Mouse (Mus musculus) thymus, postnatal 25 days (tissue): ENCODE data around the gene Zfyve9.
A peak's percentile ranks its signal among the peaks of the same experiment; 100 is the strongest.

Source experiments
- DNase-seq: peaks from one replicate; pipeline ENCODE4 v3.0.0; 2022

Gene Zfyve9

GRCm38 (mm10) chr4:108780057-108780863, at the start of gene Zfyve9:
Gene Zfyve9, minus strand, starts transcription at chr4:108780798.
- peak; percentile 78 for DNase-seq

- no peak for DNase-seq
These were observed 46.0 kb upstream of the Zfyve9 start for GRCm38 (mm10) chr4:108826643-108827042.

DNA sequence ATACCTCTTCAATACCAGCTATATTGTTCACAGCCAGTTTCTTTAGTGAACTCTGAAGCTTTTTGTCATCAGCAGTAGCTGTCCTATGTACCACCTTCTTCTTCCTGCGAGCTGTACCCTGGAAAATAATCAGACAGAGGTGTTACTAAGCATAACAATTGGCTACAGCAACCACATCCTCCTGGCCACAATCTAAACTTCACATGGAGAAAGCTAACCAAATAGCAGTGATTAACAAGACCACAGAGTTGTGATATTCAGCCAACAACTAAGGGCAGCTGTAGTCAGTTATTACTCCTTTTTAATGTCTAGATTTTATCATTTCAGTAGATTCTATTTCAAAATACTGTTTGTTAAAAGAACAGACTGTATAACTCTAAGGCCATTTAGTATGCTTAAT, 45.5 kb upstream of the Zfyve9 start:
- DNase-seq, result no peak

DNA sequence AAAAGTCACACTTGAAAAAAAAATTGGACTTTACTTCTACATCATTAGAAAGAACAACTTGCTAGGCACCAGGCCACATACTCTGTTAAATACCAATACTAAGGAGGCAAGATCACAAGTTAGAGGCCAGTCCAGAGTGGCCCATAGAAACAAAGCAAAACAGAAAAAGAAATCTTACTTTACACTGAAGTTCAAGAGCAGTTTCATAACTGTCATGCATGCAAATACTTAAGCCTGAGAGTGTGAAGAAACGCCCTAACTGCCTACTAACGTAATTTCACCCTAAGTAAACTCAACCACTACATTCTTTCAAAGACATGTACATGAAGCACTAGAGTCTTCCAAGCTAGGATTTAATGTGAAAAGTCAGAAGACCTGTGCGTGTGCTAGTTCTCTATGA, 45.1 kb upstream of the Zfyve9 start:
- no peak for DNase-seq

GRCm38 (mm10) chr4:108811550-108811949, 31.0 kb upstream of the Zfyve9 start:
- no peak for DNase-seq

DNA sequence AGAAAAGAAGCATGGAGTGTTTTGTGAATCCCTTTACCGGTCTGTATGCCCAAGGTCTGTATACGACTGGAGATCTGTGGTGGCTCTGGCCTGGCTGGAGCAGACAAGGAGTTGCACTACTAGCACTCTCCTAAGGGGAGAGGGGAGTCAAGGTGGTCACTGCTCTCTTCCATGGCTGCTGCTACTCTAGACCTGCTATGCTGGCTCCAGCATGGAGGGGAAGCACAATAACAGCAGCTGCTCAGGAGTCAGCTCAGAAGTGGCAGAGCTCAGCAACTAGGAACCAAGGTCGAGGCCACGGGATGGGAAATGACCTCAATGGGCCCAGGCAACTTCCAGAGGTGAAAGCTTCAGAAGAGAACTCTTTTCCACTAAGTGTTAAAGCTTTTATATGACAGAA, 30.5 kb upstream of the Zfyve9 start:
- DNase-seq, result no peak

GRCm38 (mm10) chr4:108803535-108803934, 22.9 kb upstream of the Zfyve9 start:
- no peak for DNase-seq

DNA sequence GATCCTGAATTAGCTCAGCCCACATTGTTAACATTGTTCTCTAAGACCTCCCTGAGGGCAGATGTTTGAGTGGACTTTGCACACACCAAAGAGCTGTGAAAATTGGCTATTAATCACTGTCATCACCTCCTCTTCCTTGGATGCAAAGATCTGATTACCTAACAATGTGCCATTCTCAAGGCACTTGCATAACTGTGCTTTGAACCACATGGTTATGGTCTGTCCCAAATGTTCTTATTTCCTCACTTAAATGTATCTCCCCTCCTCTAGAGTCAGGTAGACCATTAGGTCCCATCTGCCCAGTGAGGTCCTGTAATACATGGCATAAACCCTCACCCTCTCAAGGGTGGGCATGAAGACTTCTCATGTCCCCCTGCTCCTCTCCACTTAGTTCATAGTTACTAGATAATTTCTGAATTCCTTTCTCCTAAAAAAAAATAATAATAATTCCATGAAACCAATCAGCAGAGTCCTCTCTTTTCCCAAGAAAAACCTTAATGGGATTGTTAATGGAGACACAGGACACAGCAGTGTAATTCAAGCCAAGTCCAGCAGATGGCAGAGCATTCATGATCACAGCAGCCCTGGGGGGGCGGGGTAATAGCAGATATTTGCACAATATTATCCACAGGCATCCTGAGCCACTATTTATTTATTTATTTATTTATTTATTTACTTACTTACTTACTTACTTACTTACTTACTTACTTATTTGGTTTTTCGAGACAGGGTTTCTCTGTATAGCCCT, 17.7 kb upstream of the Zfyve9 start:
- DNase-seq, result peak; percentile 38

GRCm38 (mm10) chr4:108796701-108797100, 16.1 kb upstream of the Zfyve9 start:
- no peak for DNase-seq

DNA sequence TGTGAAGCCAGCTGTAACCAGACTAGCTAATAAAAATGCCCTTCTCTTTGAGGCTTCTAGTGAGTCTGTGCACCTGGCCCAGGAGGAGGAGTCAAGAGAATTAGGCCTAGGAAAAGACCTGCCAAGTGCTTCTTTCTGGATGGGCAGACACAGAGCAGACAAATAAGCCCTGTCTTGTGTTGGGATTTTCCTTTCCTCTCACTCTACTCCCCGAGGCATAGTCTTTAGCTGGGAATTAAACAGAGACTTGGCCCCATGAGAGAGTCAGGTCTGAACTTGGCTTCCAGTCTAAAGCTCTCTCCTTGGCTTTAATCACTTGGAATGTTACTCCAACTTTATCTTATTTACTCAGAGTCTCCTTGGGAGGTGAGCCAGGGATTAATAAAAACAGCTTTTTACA, 13.3 kb upstream of the Zfyve9 start:
- DNase-seq, result no peak

- no peak for DNase-seq
These were observed 9.9 kb upstream of the Zfyve9 start for GRCm38 (mm10) chr4:108790507-108790906.

GRCm38 (mm10) chr4:108789258-108789936, 8.8 kb upstream of the Zfyve9 start:
- DNase-seq, result no peak

GRCm38 (mm10) chr4:108782421-108783085, 2.0 kb upstream of the Zfyve9 start:
- no peak for DNase-seq

DNA sequence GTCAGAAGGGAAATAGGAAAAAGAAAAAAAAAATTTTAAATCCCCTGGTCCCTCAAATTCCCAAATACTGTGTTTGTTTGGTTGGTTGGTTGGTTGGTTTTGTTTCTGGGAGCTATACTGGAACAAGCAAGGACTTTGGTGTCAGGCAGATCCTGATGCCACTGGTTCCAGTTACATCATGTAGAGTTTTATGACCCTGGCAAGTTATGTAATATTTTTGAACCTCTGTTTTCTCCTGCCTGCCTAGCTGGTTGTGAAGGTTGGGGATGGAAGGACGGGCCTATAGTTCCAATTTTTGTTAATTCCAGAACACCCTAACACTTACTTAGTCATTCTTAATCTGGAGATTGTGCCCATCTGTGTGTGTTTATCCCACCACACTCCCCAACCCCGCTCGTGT, 998 bp upstream of the Zfyve9 start:
- DNase-seq, result no peak

DNA sequence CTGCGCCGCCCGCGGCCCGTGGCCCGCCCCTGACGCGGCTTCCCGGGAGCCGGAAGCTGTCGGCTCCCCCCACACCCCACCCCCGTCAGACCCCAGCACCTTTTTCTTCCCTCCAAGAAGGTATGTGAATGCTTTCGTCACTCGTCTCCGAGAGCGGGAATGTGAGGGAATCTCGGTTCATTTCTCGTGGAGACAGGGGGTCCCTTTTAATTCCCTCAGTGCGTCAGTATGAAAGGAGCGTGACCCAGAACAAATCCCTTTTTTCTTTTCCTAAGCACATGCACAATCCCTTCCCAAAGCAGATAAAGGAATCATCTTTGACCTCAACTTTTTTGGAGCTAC, 237 bp upstream of the Zfyve9 start:
- no peak for DNase-seq

- DNase-seq, result no peak
These were observed 888 bp downstream of the Zfyve9 start for GRCm38 (mm10) chr4:108779763-108780056.

- DNase-seq, result no peak
These were observed 12.1 kb downstream of the Zfyve9 start for GRCm38 (mm10) chr4:108768527-108768926.

- no peak for DNase-seq
These were observed 21.0 kb downstream of the Zfyve9 start for GRCm38 (mm10) chr4:108759583-108759982.

DNA sequence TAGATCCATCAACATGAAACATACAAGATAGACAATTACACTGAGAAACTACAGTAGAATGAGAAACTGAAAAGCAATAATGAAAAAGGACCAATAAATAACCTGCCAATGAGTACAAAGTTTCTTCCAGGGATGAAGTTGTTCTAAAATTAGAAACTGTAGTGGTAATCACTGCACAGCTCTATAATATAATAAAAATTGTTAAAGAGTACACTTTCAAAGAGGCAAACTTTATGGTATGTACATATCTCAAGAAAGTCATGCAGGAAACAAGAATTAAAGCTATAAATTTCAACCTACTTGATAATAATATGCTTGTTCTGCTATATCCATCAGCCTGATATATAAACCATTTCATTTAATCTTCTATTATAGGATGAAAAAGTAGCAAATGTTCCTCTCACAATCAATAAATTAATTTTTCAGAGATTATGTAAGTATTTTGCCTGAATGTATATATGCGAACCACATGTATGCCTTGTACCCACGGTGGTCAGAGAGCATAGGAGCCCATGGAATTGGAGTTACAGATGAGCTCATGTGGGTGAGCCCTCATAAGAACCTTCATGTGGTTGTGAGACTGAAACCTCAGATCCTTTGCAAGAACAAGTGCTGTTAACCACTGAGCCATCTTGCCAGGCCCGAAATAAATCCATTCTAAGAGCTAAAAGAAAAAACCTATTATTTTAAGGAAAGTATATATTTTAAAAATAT, 34.3 kb downstream of the Zfyve9 start:
- DNase-seq, result no peak

DNA sequence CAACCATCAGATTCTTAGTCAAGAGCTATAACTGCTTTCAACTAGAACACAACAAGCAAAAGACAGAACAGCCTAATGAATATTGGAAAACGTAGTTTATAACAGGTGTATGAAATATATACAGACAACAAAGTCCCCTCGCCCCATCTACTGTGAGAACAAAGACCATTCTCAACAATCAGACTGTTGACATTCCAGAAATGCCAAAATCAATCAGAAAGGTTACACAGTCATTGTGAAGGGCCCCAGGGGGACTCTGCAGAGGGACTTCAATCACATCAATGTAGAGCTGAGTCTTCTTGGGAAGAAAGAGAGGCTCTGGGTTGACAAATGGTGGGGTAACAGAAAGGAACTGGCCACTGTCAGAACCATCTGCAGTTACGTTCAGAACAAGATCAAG, 49.0 kb downstream of the Zfyve9 start:
- no peak for DNase-seq

GRCm38 (mm10) chr4:108730450-108730849, 50.1 kb downstream of the Zfyve9 start:
- no peak for DNase-seq

- DNase-seq, result no peak
These were observed 56.5 kb downstream of the Zfyve9 start for GRCm38 (mm10) chr4:108724102-108724501.

DNA sequence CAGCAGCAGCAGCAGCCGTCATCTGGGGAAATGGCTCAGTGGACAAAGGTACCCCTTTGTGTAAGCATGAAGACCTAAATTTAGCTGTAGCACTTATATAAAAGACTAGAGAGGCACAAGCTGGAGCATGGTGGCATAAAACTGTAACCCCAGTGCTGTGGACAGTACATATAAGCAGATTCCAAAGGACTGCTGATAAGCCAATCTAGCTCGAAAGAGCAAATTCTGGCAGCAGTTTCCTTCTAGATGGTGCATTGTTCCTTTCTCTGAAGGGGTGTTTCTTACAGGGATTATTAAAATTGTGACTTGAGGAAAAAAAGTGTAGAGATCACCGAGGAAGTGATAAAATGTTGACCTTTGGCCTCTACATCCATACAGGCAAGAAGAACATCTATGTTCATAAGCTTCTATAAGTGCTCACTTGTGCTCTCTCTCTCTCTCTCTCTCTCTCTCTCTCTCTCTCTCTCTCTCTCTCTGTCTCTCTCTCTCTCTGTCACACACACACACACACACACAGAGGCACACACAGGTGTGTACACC, 59.3 kb downstream of the Zfyve9 start:
- DNase-seq, result no peak
